Mouse (Mus musculus) CD4-positive naive resting alpha-beta T cell, adult 57 days (primary cell): ENCODE measurements around the gene Rps19bp1. TPM values are rescaled to one million over a fixed set of nuclear protein-coding genes. Genes with fewer than 3 reads are reported as not detected.

Source experiments
- total RNA-seq: library from RNA; stranded (reverse); gene quantifications from one replicate; pipeline ENCODE4 v1.2.4, GENCODE M21; 2023

The Rps19bp1 gene
- total RNA-seq = 29.4 TPM

GRCm38 (mm10) chr15:80263610-80264575, at the start of gene Rps19bp1:
Gene Rps19bp1 (minus strand): TSS chr15:80264315.

GRCm38 (mm10) chr15:80286851-80287415, 22.8 kb upstream of the Rps19bp1 start, which contains the start of gene Cacna1i:
Gene Cacna1i (plus strand): TSS chr15:80287238.

GRCm38 (mm10) chr15:80254847-80255645, 9.1 kb downstream of the Rps19bp1 start, which contains the start of gene Atf4:
Gene Atf4 (plus strand): TSS chr15:80255184.

DNA sequence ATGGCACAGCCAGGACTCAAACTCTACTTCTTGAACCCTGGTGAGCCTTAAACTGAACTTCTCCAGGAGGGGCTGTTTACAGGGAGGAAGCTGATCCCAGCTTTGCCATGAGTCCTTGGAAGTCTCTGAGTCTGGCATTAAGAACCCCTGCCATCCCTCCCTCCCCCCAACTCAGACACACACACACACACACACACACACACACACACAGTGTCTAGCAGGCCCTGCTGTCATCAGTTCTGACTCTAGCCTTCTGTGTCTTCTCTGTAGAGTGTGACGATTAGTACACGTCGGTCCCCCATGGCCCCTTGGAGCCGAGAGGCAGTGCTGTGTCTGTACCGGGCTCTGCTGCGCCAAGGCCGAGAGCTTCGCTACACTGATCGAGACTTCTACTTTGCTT, 28.6 kb downstream of the Rps19bp1 start, which contains the start of gene AC140267.1:
Gene AC140267.1, plus strand, starts transcription at position 301 of the 400 bp plus-strand sequence.

GRCm38 (mm10) chr15:80233733-80234509, 30.2 kb downstream of the Rps19bp1 start, which contains the start of gene Mief1:
Gene Mief1 (plus strand): TSS chr15:80234018.

Other genes starting within 250 kb of the Rps19bp1 start
- 1.7 TPM for gene Pdgfb, start 249.3 kb downstream of the Rps19bp1 start, total RNA-seq
- gene Syngr1, start 173.0 kb downstream of the Rps19bp1 start, total RNA-seq = 0.18 TPM
- 1,364 TPM for gene Rpl3, start 172.4 kb downstream of the Rps19bp1 start, total RNA-seq
- gene Tab1, start 131.2 kb downstream of the Rps19bp1 start, total RNA-seq = 22.7 TPM
- gene Mgat3, start 90.6 kb downstream of the Rps19bp1 start, total RNA-seq = 0.33 TPM
- 51.3 TPM for gene Mief1, start 30.3 kb downstream of the Rps19bp1 start, total RNA-seq
- not detected for gene AC140267.1, start 28.5 kb downstream of the Rps19bp1 start, total RNA-seq
- gene Atf4, start 9.1 kb downstream of the Rps19bp1 start, total RNA-seq = 379 TPM
- gene Cacna1i, start 22.9 kb upstream of the Rps19bp1 start, total RNA-seq = 2.7 TPM